Mouse (Mus musculus): ENCODE results near the gene E130114P18Rik.

GRCm38 (mm10) chr4:97808885-97809284 lies 31.0 kb upstream of the E130114P18Rik start:
- TF ChIP-seq POLR2A (IDR thresholded peaks at IDR 0.05; ENCODE audit: low read depth, low read length), result no peak
- no peak for TF ChIP-seq CTCF (IDR thresholded peaks at IDR 0.05; ENCODE audit: extremely low read depth, insufficient read length, insufficient replicate concordance, low read depth, low read length)

Data from small intestine, adult 2 months (tissue).